Mouse (Mus musculus): Measurements from ENCODE around the gene Arhgap42. TPM values are rescaled to one million over a fixed set of nuclear protein-coding genes. Genes with fewer than 3 reads are reported as not detected.

The Arhgap42 gene
- polyA plus RNA-seq, 1 experiment, result 3.5 TPM

DNA sequence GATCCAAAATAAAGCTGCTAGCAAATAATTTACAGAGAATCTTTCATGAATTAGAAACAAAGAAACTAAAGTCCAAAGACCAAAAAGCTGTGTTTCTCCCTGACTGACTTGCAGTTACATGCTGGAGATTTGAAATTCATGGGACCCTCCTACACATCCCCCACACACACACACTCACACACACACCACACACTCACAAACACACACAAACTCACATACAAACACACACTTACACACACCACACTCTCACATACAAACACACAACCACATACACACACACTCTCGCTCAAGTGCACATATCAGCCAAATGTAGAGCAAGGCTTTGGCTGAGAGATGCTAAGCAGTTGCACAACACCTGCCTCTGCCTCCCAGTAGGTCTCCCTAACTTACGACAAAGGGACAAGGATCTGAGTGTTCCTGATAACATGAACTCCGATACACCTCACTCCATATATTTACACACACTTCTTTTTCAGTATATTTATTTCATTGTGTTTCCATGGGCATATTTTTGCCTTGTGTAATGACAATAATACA is 16.9 kb downstream of the Arhgap42 start:
- H3K4me1 ChIP-seq (ENCODE audit: control insufficient read depth, insufficient read depth, insufficient read length, low read length), result 0 out of 2 replicates have a peak, but pooled peaks cover under 1% of the 10 kb centered on the region
- no peak overlapping the region for H3K4me3 ChIP-seq (ENCODE audit: insufficient read depth, low read depth, low read length)
- no peak overlapping the region for H3K27ac ChIP-seq (replicated peaks; ENCODE audit: low read depth, low read length)

DNA sequence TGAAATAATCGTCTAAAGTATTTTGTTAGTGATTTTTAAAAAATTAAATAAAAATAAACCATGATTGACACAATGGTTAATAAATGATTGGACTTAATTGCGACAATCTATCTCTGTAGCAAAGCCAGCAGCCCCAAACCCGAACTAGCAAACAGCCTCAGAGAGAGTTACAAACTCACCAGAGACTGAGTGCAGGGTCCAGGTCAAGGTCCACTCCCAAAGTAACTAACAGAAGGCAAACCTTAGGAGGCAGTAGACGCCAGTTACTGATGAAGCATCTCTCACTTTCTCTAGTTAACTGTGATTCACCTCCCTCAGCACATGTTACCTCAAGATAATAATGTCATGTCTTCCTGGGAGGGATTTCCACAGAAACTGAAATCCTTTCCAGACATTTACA is 17.7 kb downstream of the Arhgap42 start:
- no peak overlapping the region for H3K4me3 ChIP-seq (ENCODE audit: insufficient read depth, low read depth, low read length)
- H3K27ac ChIP-seq (replicated peaks; ENCODE audit: low read depth, low read length), result no peak overlapping the region
- H3K4me1 ChIP-seq (ENCODE audit: control insufficient read depth, insufficient read depth, insufficient read length, low read length), result 0 out of 2 replicates have a peak, but pooled peaks cover 2% of the 10 kb centered on the region

DNA sequence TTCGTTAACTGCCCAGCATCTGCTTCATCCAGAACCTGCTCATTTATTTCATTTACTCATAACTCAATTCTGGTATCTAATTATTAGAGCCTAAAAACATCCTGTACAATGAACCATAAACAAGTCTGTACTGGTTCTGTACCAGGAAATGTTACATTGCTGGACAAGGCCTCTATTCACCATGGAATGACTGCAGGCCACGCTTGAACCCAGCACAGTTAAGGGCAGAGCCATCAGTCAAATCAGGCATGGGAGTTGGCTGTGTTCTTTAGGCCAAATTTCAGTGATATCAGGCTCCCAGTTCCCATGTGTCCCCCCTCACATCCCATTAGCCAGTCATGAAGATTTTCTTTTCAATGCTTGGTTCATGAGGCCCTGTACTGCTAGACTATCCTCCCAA is 20.6 kb downstream of the Arhgap42 start:
- no peak overlapping the region for H3K4me3 ChIP-seq (ENCODE audit: insufficient read depth, low read depth, low read length)
- H3K4me1 ChIP-seq (ENCODE audit: control insufficient read depth, insufficient read depth, insufficient read length, low read length), result peaks cover 2% of the 10 kb centered on the region; the same call in 1 of the 2 replicates
- H3K27ac ChIP-seq (replicated peaks; ENCODE audit: low read depth, low read length), result no peak overlapping the region

DNA sequence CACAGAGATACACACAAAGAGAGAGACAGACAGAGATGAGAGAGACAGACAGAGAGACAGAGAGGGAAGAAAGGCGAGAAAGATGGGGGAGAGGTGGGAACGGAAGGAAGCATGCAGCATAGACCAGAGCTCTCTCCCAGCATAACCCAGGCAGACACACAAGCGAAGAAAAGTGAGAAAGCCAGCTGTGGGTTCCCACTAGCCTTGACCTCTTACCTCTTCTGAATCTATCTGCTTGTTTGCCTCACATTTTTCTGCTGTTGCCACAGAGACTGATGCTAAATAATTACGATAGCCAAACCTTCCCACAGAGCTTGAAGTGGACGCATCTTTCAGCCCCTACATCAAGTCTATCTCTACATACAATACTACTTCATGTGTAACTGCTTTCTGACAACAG is 24.1 kb downstream of the Arhgap42 start:
- Histone ChIP-seq H3K4me1 (ENCODE audit: control insufficient read depth, insufficient read depth, insufficient read length, low read length) (peaks cover 2% of the 10 kb centered on the region; the same call in 1 of the 2 replicates), H3K4me3 (ENCODE audit: insufficient read depth, low read depth, low read length) (no peak overlapping the region), H3K27ac (replicated peaks; ENCODE audit: low read depth, low read length) (peak overlapping the region; percentile 30; the same call in 1 of the 2 replicates)

DNA sequence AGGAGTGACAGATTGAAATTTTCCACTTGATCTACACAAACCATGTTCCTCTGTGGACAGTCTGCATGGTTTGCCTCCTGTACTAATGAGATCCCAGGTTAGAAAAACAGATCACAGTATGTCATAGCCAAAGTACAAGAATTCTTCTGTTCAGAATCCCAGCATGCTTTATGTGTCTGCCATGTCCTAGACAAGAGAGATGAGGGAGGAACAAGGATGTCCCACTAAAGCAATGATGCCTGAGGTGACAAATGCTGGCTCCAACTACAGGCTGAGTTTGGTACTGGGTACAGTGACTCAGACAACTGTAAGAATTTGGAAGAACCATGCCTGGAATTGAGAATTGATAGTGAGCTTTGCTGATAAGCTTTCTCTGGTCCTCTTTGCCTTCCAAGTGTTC is 24.6 kb downstream of the Arhgap42 start:
- Histone ChIP-seq H3K4me3 (ENCODE audit: insufficient read depth, low read depth, low read length) (no peak overlapping the region), H3K4me1 (ENCODE audit: control insufficient read depth, insufficient read depth, insufficient read length, low read length) (peaks cover 2% of the 10 kb centered on the region; the same call in 1 of the 2 replicates), H3K27ac (replicated peaks; ENCODE audit: low read depth, low read length) (no peak overlapping the region)

DNA sequence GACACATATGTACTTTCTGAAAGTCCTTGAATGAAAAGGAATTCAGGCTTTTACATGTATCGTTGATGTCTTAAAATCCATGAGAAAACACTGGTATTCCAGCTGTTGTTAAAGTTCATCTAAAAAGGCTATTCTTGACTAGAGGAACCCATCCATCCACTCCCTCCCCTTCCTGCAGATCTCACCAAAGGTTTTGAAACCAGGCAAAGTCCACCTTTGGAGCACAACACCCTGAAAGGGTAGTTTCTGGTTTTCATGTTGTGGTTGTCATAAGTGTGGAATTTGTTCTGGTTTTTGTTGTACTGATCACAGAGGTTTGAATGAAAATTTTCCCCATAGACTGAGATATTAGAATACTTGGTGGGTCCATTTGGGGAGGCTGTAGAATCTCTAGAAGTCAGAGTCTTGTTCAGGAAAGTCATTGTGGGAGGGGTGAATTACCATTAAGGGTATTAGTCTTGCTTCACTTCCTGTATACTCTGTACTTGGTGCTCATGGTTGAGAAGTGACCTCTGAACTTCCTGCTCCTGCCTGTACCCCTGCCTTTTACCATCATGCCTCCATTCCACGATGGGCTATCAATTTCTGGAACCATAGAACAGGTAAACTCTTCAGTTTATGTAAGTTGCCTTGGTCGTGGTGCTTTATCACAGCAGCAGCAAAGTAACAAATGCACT is 27.4 kb downstream of the Arhgap42 start:
- Histone ChIP-seq H3K4me1 (ENCODE audit: control insufficient read depth, insufficient read depth, insufficient read length, low read length) (no peaks in the 10 kb centered on the region; the same call in 1 of the 2 replicates), H3K4me3 (ENCODE audit: insufficient read depth, low read depth, low read length) (no peak overlapping the region), H3K27ac (replicated peaks; ENCODE audit: low read depth, low read length) (no peak overlapping the region)

DNA sequence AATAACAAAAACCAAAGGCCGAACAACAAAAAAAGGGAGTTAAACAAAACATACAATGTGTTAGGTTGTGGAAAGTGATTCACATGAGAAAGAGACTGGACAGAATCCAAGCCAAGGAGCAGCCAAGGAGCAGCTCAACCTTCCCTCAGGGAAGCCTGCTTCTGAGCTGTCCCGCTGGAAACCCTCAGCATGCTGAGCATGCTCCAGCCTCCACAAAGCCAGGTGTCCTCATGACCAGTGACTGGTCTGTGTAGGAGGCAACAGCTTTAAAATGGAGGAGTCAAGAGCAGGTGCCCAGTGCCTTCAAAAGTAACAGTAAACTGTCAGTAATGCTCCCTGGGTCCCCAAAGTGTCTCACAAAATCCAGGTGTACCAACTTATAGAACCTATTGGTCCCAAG is 28.4 kb downstream of the Arhgap42 start:
- no peak overlapping the region for H3K27ac ChIP-seq (replicated peaks; ENCODE audit: low read depth, low read length)
- H3K4me1 ChIP-seq (ENCODE audit: control insufficient read depth, insufficient read depth, insufficient read length, low read length), result no peaks in the 10 kb centered on the region; the same call in 1 of the 2 replicates
- H3K4me3 ChIP-seq (ENCODE audit: insufficient read depth, low read depth, low read length), result no peak overlapping the region

DNA sequence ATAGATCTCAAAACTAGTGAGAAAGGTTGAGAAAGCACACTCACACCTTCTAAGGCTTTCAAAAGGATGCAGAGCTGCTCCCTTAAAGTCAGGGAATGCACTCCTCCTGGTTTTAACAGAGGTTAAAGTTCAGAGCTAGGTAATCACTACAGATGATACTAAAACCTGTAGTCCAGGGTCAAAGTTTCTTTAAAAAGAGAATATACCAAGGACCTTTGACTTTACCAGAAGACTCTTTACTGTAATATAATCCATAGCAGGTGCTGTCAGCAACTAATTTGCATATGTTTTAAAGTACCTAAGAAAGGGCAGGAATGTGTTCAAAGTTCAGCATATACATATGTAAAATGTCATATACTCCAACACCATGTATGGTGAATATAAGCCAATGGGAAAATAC is 30.7 kb downstream of the Arhgap42 start:
- Histone ChIP-seq H3K4me1 (ENCODE audit: control insufficient read depth, insufficient read depth, insufficient read length, low read length) (no peaks in the 10 kb centered on the region), H3K27ac (replicated peaks; ENCODE audit: low read depth, low read length) (no peak overlapping the region), H3K4me3 (ENCODE audit: insufficient read depth, low read depth, low read length) (no peak overlapping the region)

DNA sequence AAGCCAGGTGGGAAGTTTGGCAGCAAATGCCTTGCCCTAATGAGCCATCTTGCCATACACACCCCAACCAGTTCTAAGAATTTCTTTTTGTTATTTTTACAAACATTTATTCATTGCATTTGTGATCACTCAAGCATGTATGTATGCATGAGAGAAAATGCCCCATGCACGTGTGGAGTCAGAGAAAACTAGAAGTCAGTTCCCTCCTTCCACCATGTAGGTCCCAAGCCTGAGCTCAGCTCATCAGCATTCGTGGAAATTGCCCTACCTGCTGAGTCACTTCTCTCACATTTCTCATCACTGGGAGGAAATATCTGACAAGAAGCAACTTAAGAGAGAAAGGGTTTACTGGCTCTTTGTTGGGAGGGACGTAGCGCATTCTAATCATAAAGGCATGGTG is 31.6 kb downstream of the Arhgap42 start:
- Histone ChIP-seq H3K4me3 (ENCODE audit: insufficient read depth, low read depth, low read length) (no peak overlapping the region), H3K4me1 (ENCODE audit: control insufficient read depth, insufficient read depth, insufficient read length, low read length) (no peaks in the 10 kb centered on the region), H3K27ac (replicated peaks; ENCODE audit: low read depth, low read length) (no peak overlapping the region)

DNA sequence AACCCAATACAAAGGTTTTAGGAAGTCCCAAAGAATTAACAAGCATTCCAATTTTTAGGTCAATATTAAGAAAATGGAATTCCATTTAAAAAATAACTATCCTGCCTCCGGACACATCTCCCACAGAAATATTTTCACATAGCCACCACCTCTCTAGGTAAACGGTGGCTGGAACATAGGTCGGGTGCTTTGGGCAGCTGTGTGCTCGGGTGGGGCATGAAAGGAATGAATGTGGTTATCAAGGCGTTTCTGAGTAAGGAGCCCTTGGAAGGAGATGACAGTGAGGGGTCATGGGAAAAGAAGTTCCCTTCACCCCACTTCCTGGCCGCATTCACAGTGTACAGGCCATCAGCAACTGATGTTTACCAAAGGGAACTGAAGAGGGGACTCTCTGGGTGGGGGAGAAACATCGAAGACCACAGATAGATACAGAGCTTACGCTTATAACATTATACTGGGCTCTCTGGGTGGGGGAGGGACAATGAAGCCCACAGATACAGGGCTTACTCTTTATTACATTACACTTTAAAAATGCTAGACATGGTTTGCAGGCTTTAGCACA is 38.0 kb downstream of the Arhgap42 start:
- H3K27ac ChIP-seq (replicated peaks; ENCODE audit: low read depth, low read length), result no peak overlapping the region
- peaks cover 2% of the 10 kb centered on the region; the same call in 1 of the 2 replicates for H3K4me1 ChIP-seq (ENCODE audit: control insufficient read depth, insufficient read depth, insufficient read length, low read length)
- no peak overlapping the region for H3K4me3 ChIP-seq (ENCODE audit: insufficient read depth, low read depth, low read length)

DNA sequence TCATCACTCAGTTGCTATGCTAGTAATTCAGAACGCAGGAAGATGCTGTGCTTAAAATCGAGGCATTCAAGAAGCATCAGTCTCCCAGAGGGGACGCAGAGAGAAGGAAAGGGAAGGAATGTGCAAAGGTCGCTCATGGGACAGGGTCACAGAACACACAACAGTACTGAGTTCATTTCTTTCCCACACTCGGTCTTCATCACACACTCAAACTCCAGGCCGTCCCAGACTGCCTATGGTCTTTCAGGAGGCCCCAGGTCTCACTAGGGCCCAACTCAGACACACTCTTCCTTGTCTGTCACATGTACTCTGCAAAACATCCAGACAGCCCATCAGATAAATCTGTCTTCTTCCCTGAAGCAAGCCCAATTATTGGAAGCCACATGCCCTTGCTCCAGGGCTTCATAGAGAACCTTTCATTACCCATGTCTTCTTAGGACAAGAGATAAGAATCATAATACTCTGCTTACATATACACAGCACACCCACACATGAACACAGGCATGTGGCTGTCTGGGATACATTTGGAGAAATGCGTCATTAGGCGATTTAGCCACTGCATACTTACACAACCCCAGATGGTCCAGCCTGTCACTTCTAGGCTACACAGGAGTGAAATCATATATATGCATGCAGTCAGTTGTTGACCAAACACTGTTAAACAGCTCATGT is 39.6 kb downstream of the Arhgap42 start:
- peaks cover 2% of the 10 kb centered on the region; the same call in 1 of the 2 replicates for H3K4me1 ChIP-seq (ENCODE audit: control insufficient read depth, insufficient read depth, insufficient read length, low read length)
- 0 out of 2 replicates have a peak overlapping the region, but pooled peaks have one; percentile 33 for H3K27ac ChIP-seq (replicated peaks; ENCODE audit: low read depth, low read length)
- H3K4me3 ChIP-seq (ENCODE audit: insufficient read depth, low read depth, low read length), result no peak overlapping the region

DNA sequence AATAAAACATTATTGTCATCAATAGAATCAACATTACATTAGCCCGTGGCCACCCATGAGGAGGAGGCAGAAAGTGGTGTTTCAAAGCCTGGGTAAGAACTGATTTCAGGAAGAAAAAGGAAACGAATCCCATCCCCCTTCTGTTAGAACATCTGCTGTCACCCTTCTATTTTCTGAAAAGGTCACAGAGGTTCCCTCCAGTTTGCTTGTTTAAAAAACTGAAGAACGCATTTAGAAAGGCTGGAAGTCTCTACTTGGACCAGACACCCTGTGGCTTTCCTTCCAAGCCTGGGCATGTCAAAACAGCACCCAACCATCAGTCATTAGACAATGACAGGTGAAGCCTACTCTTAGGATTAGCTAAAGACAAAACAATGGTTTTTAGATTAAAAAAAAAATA is 40.3 kb downstream of the Arhgap42 start:
- no peak overlapping the region; the same call in 1 of the 2 replicates for H3K27ac ChIP-seq (replicated peaks; ENCODE audit: low read depth, low read length)
- H3K4me1 ChIP-seq (ENCODE audit: control insufficient read depth, insufficient read depth, insufficient read length, low read length), result peaks cover 3% of the 10 kb centered on the region; the same call in 1 of the 2 replicates
- H3K4me3 ChIP-seq (ENCODE audit: insufficient read depth, low read depth, low read length), result no peak overlapping the region

DNA sequence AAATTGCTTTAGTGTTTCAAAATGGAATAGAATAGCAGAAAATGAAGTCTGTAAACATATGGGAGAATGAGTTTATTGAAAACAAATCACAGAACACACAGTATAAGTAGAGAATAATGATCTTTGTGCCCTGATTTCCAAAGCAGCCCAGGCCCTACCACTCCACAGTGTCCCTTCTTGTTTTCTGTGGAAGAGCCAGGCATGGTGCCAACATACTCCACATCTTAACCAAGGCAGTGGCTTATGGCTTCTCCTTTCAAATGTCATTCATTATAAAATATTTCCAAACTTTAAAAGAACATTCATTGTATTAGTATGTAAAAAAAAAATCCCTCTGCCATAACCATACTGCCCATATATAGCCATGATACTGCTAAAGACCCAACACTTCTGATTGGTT is 42.9 kb downstream of the Arhgap42 start:
- no peak overlapping the region for H3K27ac ChIP-seq (replicated peaks; ENCODE audit: low read depth, low read length)
- no peak overlapping the region for H3K4me3 ChIP-seq (ENCODE audit: insufficient read depth, low read depth, low read length)
- peaks cover 3% of the 10 kb centered on the region; the same call in 1 of the 2 replicates for H3K4me1 ChIP-seq (ENCODE audit: control insufficient read depth, insufficient read depth, insufficient read length, low read length)

DNA sequence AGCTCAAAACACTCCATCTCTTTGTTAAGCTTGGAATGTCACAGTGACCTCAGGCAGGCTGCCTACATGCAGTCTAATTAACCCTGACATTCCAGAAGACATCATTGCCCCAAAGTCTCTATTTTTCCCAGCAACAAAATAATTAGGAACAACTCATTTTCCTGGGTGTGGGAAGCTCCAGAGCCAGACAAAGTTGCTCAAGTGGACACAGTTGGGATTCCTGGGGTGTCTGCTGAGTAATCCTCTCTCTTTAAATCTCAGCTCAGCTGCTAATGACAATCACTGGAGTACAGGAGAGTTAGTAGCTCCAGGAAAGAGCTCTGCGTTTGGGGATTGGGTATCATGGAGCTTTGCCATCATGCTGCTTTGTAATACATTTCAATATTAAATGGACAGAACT is 44.4 kb downstream of the Arhgap42 start:
- Histone ChIP-seq H3K4me3 (ENCODE audit: insufficient read depth, low read depth, low read length) (no peak overlapping the region), H3K27ac (replicated peaks; ENCODE audit: low read depth, low read length) (no peak overlapping the region), H3K4me1 (ENCODE audit: control insufficient read depth, insufficient read depth, insufficient read length, low read length) (0 out of 2 replicates have a peak, but pooled peaks cover 2% of the 10 kb centered on the region)

DNA sequence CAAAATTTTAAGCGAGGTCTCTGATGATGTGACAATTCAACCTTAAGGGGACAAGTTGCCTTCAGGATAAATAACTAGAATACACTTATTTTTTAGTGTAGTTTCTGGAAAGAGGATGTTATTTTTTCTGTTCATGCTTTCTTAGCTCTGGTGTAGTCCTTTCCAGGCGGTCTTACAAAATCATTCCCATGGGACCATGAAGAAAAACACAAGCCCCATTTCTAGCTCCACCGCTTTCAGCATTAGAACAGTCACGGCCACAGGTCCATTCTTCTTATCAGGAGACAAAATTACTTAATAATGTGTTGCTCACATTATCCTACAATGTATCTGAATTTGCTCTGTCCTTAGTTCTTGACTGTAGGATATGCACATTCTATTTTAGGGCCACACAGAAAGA is 46.2 kb downstream of the Arhgap42 start:
- peaks cover 6% of the 10 kb centered on the region; the same call in 1 of the 2 replicates for H3K4me1 ChIP-seq (ENCODE audit: control insufficient read depth, insufficient read depth, insufficient read length, low read length)
- H3K27ac ChIP-seq (replicated peaks; ENCODE audit: low read depth, low read length), result no peak overlapping the region
- no peak overlapping the region for H3K4me3 ChIP-seq (ENCODE audit: insufficient read depth, low read depth, low read length)

Data from brown adipose tissue, adult 24 weeks (tissue).